Mouse (Mus musculus): Measurements from ENCODE around the gene Rufy1. TPM values are rescaled to one million over a fixed set of nuclear protein-coding genes. Genes with fewer than 3 reads are reported as not detected.

The Rufy1 gene
- total RNA-seq, 2 experiments from 2014 or later = 26.7 to 30.3 TPM

DNA sequence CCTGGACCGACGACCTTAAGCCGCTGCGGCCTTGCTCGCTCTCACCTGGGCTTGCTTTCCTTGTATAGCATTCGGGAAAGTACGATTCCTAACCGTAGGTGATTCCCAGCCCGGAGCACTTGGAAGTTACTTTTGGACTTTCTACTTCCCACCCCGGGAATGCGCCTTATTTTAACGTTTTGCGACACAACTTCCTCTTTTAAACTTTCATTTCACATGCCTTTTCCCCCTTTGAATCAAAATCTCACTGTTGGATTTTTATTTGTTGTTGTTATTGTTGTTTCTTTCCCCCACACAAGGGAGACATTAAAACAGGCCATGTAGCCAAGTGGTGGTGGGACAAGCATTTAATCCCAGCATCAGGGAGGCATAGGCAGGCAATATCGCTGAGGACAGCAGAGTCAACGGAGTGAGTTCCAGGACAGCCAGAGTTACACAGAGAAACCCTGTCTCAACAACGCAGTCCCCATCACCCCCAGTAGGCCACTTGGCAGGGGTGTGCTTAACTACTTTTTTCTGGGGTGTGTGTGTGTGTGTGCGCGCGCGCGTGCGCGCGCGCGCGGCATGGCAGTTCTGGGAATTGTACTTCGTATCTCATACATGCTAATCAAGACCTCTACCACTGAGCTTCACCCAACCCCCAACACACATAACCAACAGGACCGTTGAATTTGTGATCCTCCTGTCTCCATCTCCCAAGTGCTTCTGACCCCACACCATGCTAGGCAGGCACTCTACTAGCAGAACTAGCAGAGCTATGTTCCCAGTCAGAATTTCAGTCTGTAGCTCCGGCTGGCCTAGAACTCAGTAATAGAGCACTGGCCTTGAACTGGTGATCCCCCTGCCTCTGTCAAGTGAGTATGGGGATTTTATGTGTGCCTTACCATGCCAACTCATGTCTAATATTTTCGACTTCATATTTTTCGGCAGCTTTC, 476 bp upstream of the Rufy1 start:
- no peak for DNase-seq (ENCODE audit: extremely low spot score in 1 of 2, low spot score in 1 of 2)

GRCm38 (mm10) chr11:50426056-50426455, 4.9 kb downstream of the Rufy1 start:
- no peak for DNase-seq (ENCODE audit: extremely low spot score in 1 of 2, low spot score in 1 of 2)

- DNase-seq (ENCODE audit: extremely low spot score in 1 of 2, low spot score in 1 of 2) = peak; percentile 28 to 30
Observed at GRCm38 (mm10) chr11:50421934-50422780, 8.8 kb downstream of the Rufy1 start.

DNA sequence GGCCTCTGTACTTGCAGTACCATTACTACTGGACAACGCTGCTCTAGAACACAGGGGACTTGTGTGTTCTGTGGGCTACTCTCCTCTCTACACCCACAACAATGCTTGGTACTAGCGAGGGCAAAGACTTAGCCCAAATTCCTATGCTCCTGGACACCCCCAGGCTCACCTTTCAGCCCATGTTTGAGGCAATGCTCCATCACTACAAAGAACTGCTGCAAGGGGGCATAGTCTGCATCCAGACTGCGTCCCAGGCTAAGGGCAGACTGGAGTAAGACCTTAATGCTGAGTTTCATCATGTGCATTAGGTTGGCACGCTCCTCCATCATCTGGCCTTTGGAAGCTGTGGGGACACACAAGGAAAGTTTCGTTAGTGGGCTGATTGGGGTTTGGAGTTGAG, 9.5 kb downstream of the Rufy1 start:
- no peak for DNase-seq (ENCODE audit: extremely low spot score in 1 of 2, low spot score in 1 of 2)

GRCm38 (mm10) chr11:50417856-50418255, 13.1 kb downstream of the Rufy1 start:
- DNase-seq (ENCODE audit: extremely low spot score in 1 of 2, low spot score in 1 of 2) = no peak

- DNase-seq (ENCODE audit: extremely low spot score in 1 of 2, low spot score in 1 of 2) = no peak
Observed at GRCm38 (mm10) chr11:50415563-50416241, 15.2 kb downstream of the Rufy1 start.

- DNase-seq (ENCODE audit: extremely low spot score in 1 of 2, low spot score in 1 of 2) = no peak
Observed at GRCm38 (mm10) chr11:50407235-50407634, 23.7 kb downstream of the Rufy1 start.

DNA sequence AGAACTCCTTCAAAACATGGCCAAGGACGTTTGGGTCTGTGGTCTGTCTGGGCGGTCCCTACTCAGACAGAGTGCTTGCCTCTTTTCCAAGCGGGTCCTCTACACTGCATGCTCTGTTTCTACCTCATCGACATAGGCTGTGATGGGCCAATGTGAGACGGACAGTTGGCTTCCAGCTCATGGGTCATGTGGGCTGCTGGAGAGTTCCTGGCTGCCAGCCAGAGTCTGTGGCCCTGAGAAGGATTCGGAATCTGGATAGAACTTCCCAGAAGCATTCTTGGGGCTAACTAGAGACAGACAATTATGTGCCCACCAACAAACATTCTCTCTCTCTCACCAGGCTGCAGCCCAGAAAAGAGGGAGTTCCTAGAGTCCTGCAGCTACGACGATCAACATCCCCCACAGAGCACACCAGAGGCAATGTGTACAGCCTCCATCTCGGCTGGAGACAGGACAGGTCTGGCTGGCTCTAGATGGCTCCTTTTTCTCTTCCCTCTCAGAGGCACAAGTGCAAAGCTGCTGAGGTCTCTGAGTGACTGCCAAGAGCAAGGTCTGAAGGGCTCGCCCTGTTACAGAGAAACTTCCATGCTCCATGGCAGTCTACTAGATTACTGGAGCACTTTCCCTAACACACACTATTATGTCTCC, 27.4 kb downstream of the Rufy1 start:
- no peak for DNase-seq (ENCODE audit: extremely low spot score in 1 of 2, low spot score in 1 of 2)

GRCm38 (mm10) chr11:50402481-50402880, 28.4 kb downstream of the Rufy1 start:
- DNase-seq (ENCODE audit: extremely low spot score in 1 of 2, low spot score in 1 of 2) = no peak

DNA sequence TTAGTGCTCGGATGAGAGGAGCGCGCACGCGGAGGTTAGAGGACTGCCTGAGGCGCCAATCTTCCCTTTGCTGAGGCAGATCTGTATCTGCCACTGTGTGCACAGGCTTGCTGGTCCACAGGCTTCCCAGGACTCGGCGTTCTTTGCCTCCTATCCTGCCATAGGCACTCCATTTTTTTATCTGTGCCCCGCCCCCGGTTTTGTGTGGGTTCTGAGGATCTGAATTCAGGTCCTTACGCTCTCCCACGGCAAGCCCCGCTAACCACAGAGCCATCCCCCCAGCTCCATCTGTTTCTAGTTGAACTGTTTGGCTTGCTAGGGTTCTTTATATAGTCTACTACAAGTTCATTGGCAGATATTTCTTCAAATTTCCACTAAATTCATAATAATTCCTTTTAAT, 32.1 kb downstream of the Rufy1 start:
- no peak for DNase-seq (ENCODE audit: extremely low spot score in 1 of 2, low spot score in 1 of 2)

GRCm38 (mm10) chr11:50397316-50397715, 33.6 kb downstream of the Rufy1 start:
- no peak for DNase-seq (ENCODE audit: extremely low spot score in 1 of 2, low spot score in 1 of 2)

DNA sequence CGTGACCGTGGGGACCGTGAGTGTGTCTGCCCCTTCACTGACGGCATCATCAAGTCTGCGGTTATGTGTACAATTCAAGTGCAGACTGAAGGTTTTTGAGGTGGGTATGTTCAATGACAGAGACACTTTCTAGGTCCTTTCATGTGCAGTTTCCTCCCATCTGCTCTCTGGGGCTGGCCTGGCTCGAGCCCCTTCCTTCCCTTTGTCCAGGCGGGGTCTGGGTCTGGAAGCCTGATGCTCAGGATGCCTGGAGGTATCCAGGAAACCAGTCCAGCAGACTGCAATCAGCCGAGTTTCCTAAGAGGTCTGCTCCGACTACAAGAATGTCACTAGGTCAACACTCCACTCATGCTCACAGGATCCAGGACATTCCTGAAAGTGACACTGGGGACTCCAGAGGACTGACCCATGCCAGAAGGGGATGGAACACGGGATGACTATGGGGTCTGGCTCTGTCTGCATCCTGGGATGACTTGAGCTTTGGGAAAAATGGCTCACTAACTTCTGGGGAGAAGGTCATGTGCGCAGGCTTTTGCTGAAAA, 34.1 kb downstream of the Rufy1 start:
- no peak for DNase-seq (ENCODE audit: extremely low spot score in 1 of 2, low spot score in 1 of 2)

GRCm38 (mm10) chr11:50394731-50395130, 36.2 kb downstream of the Rufy1 start:
- DNase-seq (ENCODE audit: extremely low spot score in 1 of 2, low spot score in 1 of 2) = no peak

DNA sequence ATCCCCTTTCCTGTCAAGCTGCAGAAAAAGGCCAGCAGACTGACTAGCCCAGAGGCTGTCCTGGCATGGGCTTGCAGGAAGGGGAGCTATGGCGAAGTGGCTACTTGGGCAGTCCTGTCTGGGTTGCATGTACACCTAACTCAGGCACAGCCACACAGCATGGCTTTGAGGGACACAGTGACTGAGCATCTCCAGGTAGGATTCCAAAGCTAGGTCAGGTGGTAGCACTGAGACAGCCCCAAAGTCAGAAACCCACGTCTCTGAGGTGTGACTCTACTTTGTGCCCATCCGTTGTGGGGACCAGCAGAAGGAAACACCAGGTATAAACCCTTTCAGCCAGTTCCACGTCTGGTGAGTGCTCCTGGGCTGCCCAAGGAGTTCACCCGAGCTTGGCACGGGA, 37.6 kb downstream of the Rufy1 start:
- no peak for DNase-seq (ENCODE audit: extremely low spot score in 1 of 2, low spot score in 1 of 2)

GRCm38 (mm10) chr11:50391272-50391960, 39.5 kb downstream of the Rufy1 start:
- DNase-seq (ENCODE audit: extremely low spot score in 1 of 2, low spot score in 1 of 2) = no peak

DNA sequence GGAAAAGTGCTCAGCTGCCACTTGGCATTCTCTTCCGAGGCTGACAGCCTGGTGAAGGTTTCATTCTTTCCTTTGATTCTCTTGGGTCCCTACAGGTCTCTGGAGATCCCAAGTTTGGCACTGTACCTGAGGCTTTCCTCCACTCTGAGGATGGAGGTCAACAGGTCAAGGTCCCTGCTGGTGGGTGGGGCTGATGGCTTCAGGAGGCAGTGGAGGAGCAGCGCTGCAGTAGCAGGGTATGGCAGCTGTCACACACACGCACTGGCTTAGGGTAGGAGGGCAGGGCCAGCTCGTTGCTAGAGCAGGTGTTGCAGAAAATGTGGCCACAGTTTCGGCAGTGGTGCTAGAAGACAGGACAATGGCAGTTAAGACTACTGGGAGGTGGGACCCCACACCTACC, 41.3 kb downstream of the Rufy1 start:
- DNase-seq (ENCODE audit: extremely low spot score in 1 of 2, low spot score in 1 of 2) = no peak

- no peak for DNase-seq (ENCODE audit: extremely low spot score in 1 of 2, low spot score in 1 of 2)
Observed at GRCm38 (mm10) chr11:50389011-50389410, 41.9 kb downstream of the Rufy1 start.

DNA sequence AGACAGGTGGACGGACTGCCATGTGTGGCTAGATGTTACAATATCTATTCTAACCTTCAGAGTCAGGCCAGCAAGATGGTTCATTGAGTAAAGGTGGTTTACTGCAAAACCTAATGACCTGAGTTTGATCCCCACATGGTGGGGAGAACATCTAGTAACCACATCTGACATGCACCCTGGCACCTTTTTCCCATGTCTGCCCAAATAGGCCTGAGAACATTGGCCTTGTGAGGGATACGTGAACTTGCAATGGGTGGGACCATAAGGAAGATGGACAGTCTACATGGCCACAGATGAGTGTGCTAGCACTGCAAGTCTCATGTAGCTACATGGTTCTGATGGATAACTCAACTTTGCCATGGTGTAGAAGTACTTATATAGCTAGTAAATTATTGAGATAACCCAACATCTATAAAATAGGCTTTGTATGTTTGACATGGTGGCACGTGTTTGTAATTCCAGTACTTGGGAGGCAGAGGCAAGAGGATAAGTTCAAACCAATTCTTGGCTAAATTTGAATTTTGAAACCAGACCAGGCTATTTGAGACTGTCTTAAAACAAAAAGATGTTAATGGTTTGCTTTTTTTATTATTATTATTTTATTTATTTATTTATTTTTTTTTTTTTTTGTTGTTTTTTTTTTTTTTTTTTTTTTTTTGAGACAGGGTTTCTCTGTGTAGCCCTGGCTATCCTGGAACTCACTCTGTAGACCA, 42.6 kb downstream of the Rufy1 start:
- no peak for DNase-seq (ENCODE audit: extremely low spot score in 1 of 2, low spot score in 1 of 2)

- DNase-seq (ENCODE audit: extremely low spot score in 1 of 2, low spot score in 1 of 2) = no peak
Observed at GRCm38 (mm10) chr11:50387697-50388096, 43.2 kb downstream of the Rufy1 start.
